Mouse (Mus musculus): ENCODE results near the gene Bcl7b. TPM values are rescaled to one million over a fixed set of nuclear protein-coding genes. Genes with fewer than 3 reads are reported as not detected.

Bcl7b gene
- polyA plus RNA-seq (2016; fragmentation: Nextera tagmentation; extraction: Ambion mirVana), result 45.1 and 45.9 TPM in 2 replicates

GRCm38 (mm10) chr5:135168063-135169062 is at the start of gene Bcl7b:
Gene Bcl7b, plus strand, starts transcription at chr5:135168283.
- peaks cover 21% of the 10 kb centered on the region for H3K36me3 ChIP-seq
- peak within 1 kb of the TSS; percentile 67 for H3K4me3 ChIP-seq
- no peaks in the 10 kb centered on the region for H3K27me3 ChIP-seq
- peak within 1 kb of the TSS; percentile 95 for H3K4me2 ChIP-seq (replicated peaks)
- peak within 1 kb of the TSS; percentile 83 for H3K9ac ChIP-seq
- 3% methylated on average over 77 of the region's 95 CpGs for WGBS
- H3K4me1 ChIP-seq, result peaks cover 14% of the 10 kb centered on the region
- ATAC-seq (ENCODE audit: low FRiP score), result peak; percentile 97
- H3K9me3 ChIP-seq (replicated peaks), result no peaks in the 10 kb centered on the region
- H3K27ac ChIP-seq, result peak within 1 kb of the TSS; percentile 99

DNA sequence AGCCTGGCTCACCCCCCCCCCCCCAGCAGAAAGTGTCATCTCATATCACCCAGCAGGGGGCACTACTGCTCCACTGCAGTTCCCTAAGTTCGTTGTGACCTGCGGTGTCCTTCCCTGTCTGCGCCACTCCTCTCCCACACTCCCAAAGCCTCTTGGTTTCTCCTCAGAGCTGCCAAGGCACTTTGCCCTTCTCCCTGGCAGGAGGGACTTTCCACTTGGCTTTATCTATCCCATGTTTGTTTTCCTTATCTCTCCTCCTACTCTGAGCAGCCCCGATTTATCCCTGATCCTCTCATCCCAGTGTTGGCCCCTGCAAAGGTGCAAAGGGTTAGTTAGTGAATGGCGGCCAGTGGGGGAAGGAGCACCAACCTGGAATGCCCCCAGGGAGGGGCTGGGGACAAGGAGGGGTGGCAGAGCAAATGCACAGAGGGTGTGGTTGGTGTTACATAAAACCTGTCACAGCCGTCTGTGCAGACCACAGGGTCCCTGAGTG is 49.4 kb upstream of the Bcl7b start:
- Histone ChIP-seq H3K9me3 (replicated peaks) (no peaks in the 10 kb centered on the region), H3K27ac (no peak overlapping the region), H3K4me1 (no peaks in the 10 kb centered on the region), H3K4me2 (replicated peaks) (no peak overlapping the region), H3K9ac (no peak overlapping the region), H3K4me3 (no peak overlapping the region), H3K27me3 (peaks cover 15% of the 10 kb centered on the region), H3K36me3 (no peaks in the 10 kb centered on the region)
- 34% methylated on average over 6 of the region's 6 CpGs for WGBS
- no peak for ATAC-seq (ENCODE audit: low FRiP score)

GRCm38 (mm10) chr5:135120753-135121152 is 47.3 kb upstream of the Bcl7b start:
- no peak overlapping the region for H3K4me3 ChIP-seq
- H3K4me1 ChIP-seq, result no peaks in the 10 kb centered on the region
- no peak overlapping the region for H3K27ac ChIP-seq
- no peak for ATAC-seq (ENCODE audit: low FRiP score)
- peaks cover 15% of the 10 kb centered on the region for H3K27me3 ChIP-seq
- H3K9me3 ChIP-seq (replicated peaks), result no peaks in the 10 kb centered on the region
- H3K36me3 ChIP-seq, result no peaks in the 10 kb centered on the region
- WGBS, result 67% methylated on average over 4 of the region's 4 CpGs
- H3K4me2 ChIP-seq (replicated peaks), result no peak overlapping the region
- H3K9ac ChIP-seq, result no peak overlapping the region

- H3K9ac ChIP-seq, result no peak overlapping the region
- no peak for ATAC-seq (ENCODE audit: low FRiP score)
- H3K9me3 ChIP-seq (replicated peaks), result no peaks in the 10 kb centered on the region
- no peak overlapping the region for H3K27ac ChIP-seq
- no peak overlapping the region for H3K4me2 ChIP-seq (replicated peaks)
- H3K4me1 ChIP-seq, result no peaks in the 10 kb centered on the region
- H3K36me3 ChIP-seq, result no peaks in the 10 kb centered on the region
- no peak overlapping the region for H3K4me3 ChIP-seq
- 77% methylated on average over 6 of the region's 6 CpGs for WGBS
- H3K27me3 ChIP-seq, result peaks cover 19% of the 10 kb centered on the region
Observed at GRCm38 (mm10) chr5:135126121-135126520, 42.0 kb upstream of the Bcl7b start.

- Histone ChIP-seq H3K4me2 (replicated peaks) (no peak overlapping the region), H3K36me3 (no peaks in the 10 kb centered on the region), H3K9ac (no peak overlapping the region), H3K4me3 (no peak overlapping the region), H3K27me3 (peaks cover 26% of the 10 kb centered on the region), H3K27ac (no peak overlapping the region), H3K9me3 (replicated peaks) (no peaks in the 10 kb centered on the region), H3K4me1 (no peaks in the 10 kb centered on the region)
- WGBS, result 68% methylated on average over 4 of the region's 6 CpGs
- ATAC-seq (ENCODE audit: low FRiP score), result no peak
Observed at GRCm38 (mm10) chr5:135127669-135128068, 40.4 kb upstream of the Bcl7b start.

DNA sequence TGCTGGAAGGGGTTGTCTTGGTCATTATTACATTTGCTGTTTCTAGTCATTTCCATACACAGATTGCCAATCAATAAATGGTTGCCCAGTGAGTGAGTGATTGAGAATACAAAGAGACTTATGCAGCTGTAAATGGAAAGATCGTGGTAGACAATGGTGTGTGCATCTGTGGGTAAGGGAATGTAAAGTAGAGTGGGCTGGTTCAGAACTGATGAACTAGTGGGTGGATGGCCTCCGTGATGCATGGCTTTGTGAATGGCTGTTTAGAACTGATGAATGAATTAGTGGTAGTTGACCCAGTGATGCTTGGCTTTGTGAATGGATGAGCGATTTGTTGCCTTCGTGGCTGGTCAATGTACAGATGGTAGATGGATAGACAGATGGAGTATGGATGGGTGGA is 38.3 kb upstream of the Bcl7b start:
- no peak overlapping the region for H3K4me3 ChIP-seq
- WGBS, result 88% methylated on average over 4 of the region's 4 CpGs
- peaks cover 44% of the 10 kb centered on the region for H3K27me3 ChIP-seq
- ATAC-seq (ENCODE audit: low FRiP score), result no peak
- H3K4me2 ChIP-seq (replicated peaks), result no peak overlapping the region
- no peaks in the 10 kb centered on the region for H3K9me3 ChIP-seq (replicated peaks)
- H3K27ac ChIP-seq, result no peak overlapping the region
- no peaks in the 10 kb centered on the region for H3K36me3 ChIP-seq
- H3K9ac ChIP-seq, result no peak overlapping the region
- H3K4me1 ChIP-seq, result peaks cover 7% of the 10 kb centered on the region

DNA sequence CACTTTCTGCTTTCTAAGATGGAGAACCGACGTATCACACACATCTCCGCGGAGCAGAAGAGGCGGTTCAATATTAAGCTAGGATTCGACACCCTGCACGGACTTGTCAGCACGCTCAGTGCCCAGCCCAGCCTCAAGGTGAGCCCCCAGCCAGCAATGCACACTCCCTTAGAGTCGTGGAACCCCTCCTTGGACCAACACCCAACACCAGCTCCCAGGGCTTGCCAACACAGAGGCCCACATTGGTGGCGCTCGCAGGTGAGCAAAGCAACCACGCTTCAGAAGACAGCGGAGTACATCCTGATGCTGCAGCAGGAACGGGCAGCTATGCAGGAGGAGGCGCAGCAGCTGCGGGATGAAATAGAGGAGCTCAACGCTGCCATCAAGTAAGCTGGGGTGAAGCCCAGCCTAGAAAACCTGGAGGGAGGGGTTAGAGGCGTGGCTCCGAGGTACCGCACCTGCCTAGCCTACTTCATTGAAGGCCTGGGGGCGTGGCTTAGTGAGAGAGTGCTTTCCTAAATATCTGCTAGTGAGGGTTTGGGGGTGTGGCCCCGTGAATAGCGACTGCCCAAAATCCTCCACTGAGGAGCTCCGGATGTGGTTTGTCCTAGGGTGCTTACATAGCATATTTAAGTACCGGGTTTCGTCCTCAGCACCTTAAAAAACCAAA is 34.2 kb upstream of the Bcl7b start:
- H3K4me2 ChIP-seq (replicated peaks), result peak overlapping the region; percentile 35
- no peaks in the 10 kb centered on the region for H3K9me3 ChIP-seq (replicated peaks)
- H3K36me3 ChIP-seq, result no peaks in the 10 kb centered on the region
- H3K4me1 ChIP-seq, result peaks cover 7% of the 10 kb centered on the region
- peak overlapping the region; percentile 11; the same call in 1 of the 2 replicates for H3K4me3 ChIP-seq
- peaks cover 45% of the 10 kb centered on the region for H3K27me3 ChIP-seq
- no peak for ATAC-seq (ENCODE audit: low FRiP score)
- 7% methylated on average over 26 of the region's 26 CpGs for WGBS
- no peak overlapping the region for H3K27ac ChIP-seq
- H3K9ac ChIP-seq, result peak overlapping the region; percentile 20; the same call in 1 of the 2 replicates

- Histone ChIP-seq H3K4me3 (peak overlapping the region; percentile 11; the same call in 1 of the 2 replicates), H3K4me2 (replicated peaks) (peak overlapping the region; percentile 35), H3K27me3 (peaks cover 44% of the 10 kb centered on the region), H3K9ac (no peak overlapping the region), H3K27ac (no peak overlapping the region), H3K9me3 (replicated peaks) (no peaks in the 10 kb centered on the region), H3K4me1 (peaks cover 7% of the 10 kb centered on the region), H3K36me3 (no peaks in the 10 kb centered on the region)
- 7% methylated on average over 8 of the region's 8 CpGs for WGBS
- ATAC-seq (ENCODE audit: low FRiP score), result no peak
Observed at GRCm38 (mm10) chr5:135134534-135134933, 33.5 kb upstream of the Bcl7b start.

GRCm38 (mm10) chr5:135139881-135140280 is 28.2 kb upstream of the Bcl7b start:
- whole genome bisulfite sequencing, result 79% methylated on average over 2 of the region's 2 CpGs
- no peak overlapping the region for H3K4me3 ChIP-seq
- H3K9me3 ChIP-seq (replicated peaks), result no peaks in the 10 kb centered on the region
- no peak overlapping the region for H3K9ac ChIP-seq
- peaks cover 8% of the 10 kb centered on the region for H3K27me3 ChIP-seq
- no peaks in the 10 kb centered on the region for H3K4me1 ChIP-seq
- H3K4me2 ChIP-seq (replicated peaks), result no peak overlapping the region
- H3K27ac ChIP-seq, result no peak overlapping the region
- no peaks in the 10 kb centered on the region for H3K36me3 ChIP-seq
- ATAC-seq (ENCODE audit: low FRiP score), result no peak

DNA sequence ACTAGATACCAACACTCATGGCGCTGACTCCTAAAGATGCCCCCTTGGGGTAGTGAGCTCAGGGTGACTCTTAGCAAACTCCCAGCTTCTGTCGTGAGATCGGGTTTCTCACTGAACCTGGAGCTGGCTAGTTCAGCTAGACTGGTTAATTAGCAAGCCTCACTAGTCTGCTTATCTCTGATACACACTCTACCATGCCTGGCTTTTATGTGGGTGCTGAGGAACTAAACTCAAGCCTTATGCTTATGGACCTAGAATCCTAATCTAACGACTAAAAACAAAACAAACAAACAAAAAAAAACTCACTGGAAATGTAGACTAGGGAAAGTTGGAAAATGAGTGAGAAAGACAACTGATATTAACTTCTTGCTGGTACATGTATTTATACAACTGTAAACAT is 23.6 kb upstream of the Bcl7b start:
- Histone ChIP-seq H3K27ac (no peak overlapping the region), H3K4me2 (replicated peaks) (no peak overlapping the region), H3K9me3 (replicated peaks) (no peaks in the 10 kb centered on the region), H3K9ac (no peak overlapping the region), H3K4me1 (peaks cover 11% of the 10 kb centered on the region), H3K4me3 (no peak overlapping the region), H3K27me3 (peaks cover 5% of the 10 kb centered on the region; the same call in 1 of the 2 replicates), H3K36me3 (no peaks in the 10 kb centered on the region)
- 69% methylated on average over 4 of the region's 4 CpGs for WGBS
- ATAC-seq (ENCODE audit: low FRiP score), result no peak

DNA sequence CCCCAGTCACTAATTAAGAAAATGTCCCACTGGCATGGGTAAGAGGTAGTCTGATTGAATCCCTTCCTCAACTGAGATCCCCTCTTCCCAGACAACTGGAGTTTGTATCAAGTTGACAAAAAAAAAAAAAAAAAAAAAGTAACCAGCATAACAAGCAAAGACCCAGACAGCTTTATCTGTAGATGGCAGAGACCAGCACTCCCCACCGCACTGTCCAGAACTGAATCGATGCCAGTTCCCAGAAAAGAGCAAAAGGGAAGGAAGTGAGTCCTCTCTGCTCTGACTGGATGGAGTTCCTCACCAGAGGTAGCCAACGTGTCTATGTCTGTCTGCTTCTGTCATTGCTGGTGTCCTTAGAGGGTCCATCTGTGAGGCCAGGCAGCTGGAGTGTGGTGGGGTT is 22.6 kb upstream of the Bcl7b start:
- Histone ChIP-seq H3K27ac (no peak overlapping the region), H3K9me3 (replicated peaks) (no peaks in the 10 kb centered on the region), H3K27me3 (peaks cover 5% of the 10 kb centered on the region; the same call in 1 of the 2 replicates)

GRCm38 (mm10) chr5:135145955-135146354 is 22.1 kb upstream of the Bcl7b start:
- no peak overlapping the region for H3K27ac ChIP-seq
- H3K9me3 ChIP-seq (replicated peaks), result no peaks in the 10 kb centered on the region
- peaks cover 17% of the 10 kb centered on the region for H3K4me1 ChIP-seq
- H3K4me2 ChIP-seq (replicated peaks), result no peak overlapping the region
- no peak for ATAC-seq (ENCODE audit: low FRiP score)
- peaks cover 4% of the 10 kb centered on the region; the same call in 1 of the 2 replicates for H3K27me3 ChIP-seq
- H3K4me3 ChIP-seq, result no peak overlapping the region
- H3K36me3 ChIP-seq, result no peaks in the 10 kb centered on the region
- H3K9ac ChIP-seq, result no peak overlapping the region

More for the DNA sequence above, 22.6 kb upstream of the Bcl7b start:
- H3K4me2 ChIP-seq (replicated peaks), result no peak overlapping the region
- H3K9ac ChIP-seq, result no peak overlapping the region
- no peak overlapping the region for H3K4me3 ChIP-seq
- H3K36me3 ChIP-seq, result no peaks in the 10 kb centered on the region
- 84% methylated on average over 3 of the region's 3 CpGs for WGBS
- peaks cover 17% of the 10 kb centered on the region for H3K4me1 ChIP-seq
- ATAC-seq (ENCODE audit: low FRiP score), result no peak
